Mouse (Mus musculus) ES-E14 (cell line): ENCODE results near the gene Bco1.

Experiments
- CHD2 ChIP-seq: IDR thresholded peaks from 2 replicates; pipeline ENCODE4 v1.6.1; 2014; ENCODE audit warnings: mild to moderate bottlenecking, low read depth, low read length, inconsistent platforms
- HCFC1 ChIP-seq: IDR thresholded peaks from 2 replicates; pipeline ENCODE4 v1.6.1; 2012; ENCODE audit warnings: low read length, inconsistent platforms, borderline replicate concordance; ENCODE audit not compliant: insufficient read depth
- ZNF384 ChIP-seq: IDR thresholded peaks from 2 replicates; pipeline ENCODE4 v1.6.1; 2012; ENCODE audit warnings: low read depth, low read length, inconsistent platforms

DNA sequence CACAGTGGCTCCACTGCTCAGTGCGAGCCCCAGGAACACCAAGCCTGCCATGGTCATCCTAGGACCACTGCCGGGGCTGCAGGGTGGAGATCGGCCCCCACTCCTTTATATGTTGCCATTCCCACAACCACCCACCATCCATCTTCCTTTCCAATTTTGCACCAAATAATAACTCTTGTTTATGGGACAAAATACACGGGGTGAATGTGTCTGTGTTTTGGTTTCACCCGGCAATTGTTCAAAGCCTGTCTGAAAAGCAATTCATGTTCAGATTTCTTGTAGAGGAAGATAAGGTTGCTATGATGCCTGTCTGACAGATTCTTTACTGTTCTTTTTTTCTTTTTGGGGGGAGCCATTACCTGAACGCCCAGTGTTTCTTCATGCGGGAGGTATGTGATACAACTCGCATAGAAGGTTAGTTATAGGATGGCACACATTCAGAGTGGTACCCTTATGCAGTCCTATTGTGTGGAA, 13.2 kb upstream of the Bco1 start, which contains the start of gene Pkd1l2:
- no peak for TF ChIP-seq HCFC1
- no peak for TF ChIP-seq CHD2
- TF ChIP-seq ZNF384: no peak
